Comparison of ENCODE assay signal across 12 mouse cellular contexts in the genomic region with DNA sequence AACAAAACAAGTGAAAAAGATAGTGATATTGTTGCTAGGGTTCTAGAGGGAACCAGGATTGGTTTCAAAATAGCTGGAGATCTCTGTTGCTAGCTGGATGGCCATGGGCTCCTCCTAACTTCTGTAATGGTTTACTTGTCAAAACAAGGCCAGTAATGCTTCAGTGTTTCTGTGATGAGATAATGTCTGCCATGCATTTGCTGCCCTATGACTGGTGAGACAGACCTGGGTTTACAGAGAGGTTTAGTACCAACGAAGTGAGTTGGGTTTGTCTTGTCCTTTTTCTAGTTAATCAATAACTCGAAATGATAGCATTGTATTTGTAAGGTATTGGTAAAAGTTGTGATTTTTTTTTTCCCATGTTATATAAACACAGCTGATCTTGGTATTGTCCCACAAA. TPM values are rescaled to one million over a fixed set of nuclear protein-coding genes. Genes with fewer than 3 reads are reported as not detected.
A peak's percentile ranks its signal among the peaks of the same experiment; 100 is the strongest.
DNase-seq lines count a peak whose midpoint lies in the region; ATAC-seq and TF ChIP-seq lines count a peak whose summit lies in the region.
"Had no signal": no experiment of that assay in that cellular context is flagged by ENCODE, and none has a peak within 500 bp of the region (broad histone marks: within the 10 kb centered on the region; RNA-seq: fewer than 3 reads in every experiment).

No protein-coding gene starts in this region.

- H3K27ac ChIP-seq in hindbrain, embryonic 14.5 days = no peak overlapping the region
- H3K27ac ChIP-seq in hindbrain, postnatal 0 days = no peak overlapping the region
- no peak overlapping the region for H3K27ac ChIP-seq in neural tube, embryonic 12.5 days
- no peak overlapping the region for H3K27ac ChIP-seq in forebrain, postnatal 0 days (ENCODE audit: low read depth, low read length)
- H3K27ac ChIP-seq in stomach, embryonic 15.5 days = 0 out of 2 replicates have a peak overlapping the region, but pooled peaks have one; percentile 9
- H3K27ac ChIP-seq: midbrain, embryonic 12.5 days had no signal

- no peak overlapping the region for H3K4me3 ChIP-seq in hindbrain, embryonic 14.5 days (replicated peaks; ENCODE audit: low read length)
- H3K4me3 ChIP-seq in hindbrain, postnatal 0 days (ENCODE audit: low read length) = no peak overlapping the region
- no peak overlapping the region for H3K4me3 ChIP-seq in neural tube, embryonic 12.5 days
- no peak overlapping the region for H3K4me3 ChIP-seq in forebrain, postnatal 0 days (ENCODE audit: low read depth, low read length)
- H3K4me3 ChIP-seq in stomach, embryonic 15.5 days (replicated peaks) = no peak overlapping the region
- H3K4me3 ChIP-seq: midbrain, embryonic 12.5 days had no signal

- H3K9me3 ChIP-seq in hindbrain, embryonic 14.5 days (ENCODE audit: control insufficient read depth, low read length) = no peaks in the 10 kb centered on the region
- H3K9me3 ChIP-seq in hindbrain, postnatal 0 days (ENCODE audit: low read length) = no peaks in the 10 kb centered on the region
- H3K9me3 ChIP-seq in neural tube, embryonic 12.5 days = no peaks in the 10 kb centered on the region
- H3K9me3 ChIP-seq in forebrain, postnatal 0 days (ENCODE audit: low read length) = no peaks in the 10 kb centered on the region
- no peaks in the 10 kb centered on the region for H3K9me3 ChIP-seq in stomach, embryonic 15.5 days
- H3K9me3 ChIP-seq: midbrain, embryonic 12.5 days had no signal

- H3K36me3 ChIP-seq in hindbrain, embryonic 14.5 days (replicated peaks; ENCODE audit: control insufficient read depth, insufficient read depth) = peaks cover 34% of the 10 kb centered on the region
- H3K36me3 ChIP-seq in hindbrain, postnatal 0 days (ENCODE audit: insufficient read depth, low read length) = peaks cover 15% of the 10 kb centered on the region; the same call in 1 of the 2 replicates
- H3K36me3 ChIP-seq in neural tube, embryonic 12.5 days = peaks cover 30% of the 10 kb centered on the region
- H3K36me3 ChIP-seq in forebrain, postnatal 0 days (ENCODE audit: insufficient read depth) = peaks cover 22% of the 10 kb centered on the region
- H3K36me3 ChIP-seq in stomach, embryonic 15.5 days = peaks cover 20% of the 10 kb centered on the region

- WGBS in hindbrain, embryonic 14.5 days = 70% methylated on average over 2 of the region's 2 CpGs
- 62% methylated on average over 2 of the region's 2 CpGs for WGBS in hindbrain, postnatal 0 days
- 45% methylated on average over 2 of the region's 2 CpGs for WGBS in neural tube, embryonic 12.5 days
- 65% methylated on average over 2 of the region's 2 CpGs for WGBS in forebrain, postnatal 0 days
- WGBS in stomach, embryonic 15.5 days = 47% methylated on average over 2 of the region's 2 CpGs

- TF ChIP-seq CTCF in hindbrain, postnatal 0 days (IDR thresholded peaks at IDR 0.05; ENCODE audit: low read depth) = no peak
- no peak for TF ChIP-seq CTCF in forebrain, postnatal 0 days (IDR thresholded peaks at IDR 0.05; ENCODE audit: low read depth)

- no peak for DNase-seq in hindbrain, embryonic 14.5 days (ENCODE audit: low spot score)
- no peak for DNase-seq in hindbrain, postnatal 0 days (ENCODE audit: low spot score)
- no peak for DNase-seq in neural tube, embryonic 10.5 days (ENCODE audit: extremely low spot score, low spot score)
- DNase-seq in forebrain, postnatal 0 days = no peak
- no peak for DNase-seq in cerebellum, adult 8-10 months
- no peak for DNase-seq in left cerebral cortex, postnatal 25 days (ENCODE audit: low spot score in 2 of 2)
- DNase-seq: adrenal gland, postnatal 10 days; lung, adult 2 months; thymus, postnatal 4 days had no signal

- H3K9ac ChIP-seq in hindbrain, embryonic 14.5 days = no peak overlapping the region
- no peak overlapping the region for H3K9ac ChIP-seq in hindbrain, postnatal 0 days (replicated peaks; ENCODE audit: low read length)
- H3K9ac ChIP-seq in neural tube, embryonic 12.5 days = no peak overlapping the region
- no peak overlapping the region for H3K9ac ChIP-seq in forebrain, postnatal 0 days
- H3K9ac ChIP-seq in stomach, embryonic 15.5 days = no peak overlapping the region
- H3K9ac ChIP-seq: midbrain, embryonic 12.5 days had no signal

- ATAC-seq in hindbrain, embryonic 14.5 days (ENCODE audit: low FRiP score) = no peak
- ATAC-seq in hindbrain, postnatal 0 days = no peak
- no peak for ATAC-seq in neural tube, embryonic 12.5 days (ENCODE audit: low FRiP score, low read depth)
- no peak for ATAC-seq in forebrain, postnatal 0 days
- ATAC-seq in stomach, embryonic 15.5 days (ENCODE audit: insufficient read depth, low FRiP score, low read depth) = no peak

- H3K27me3 ChIP-seq in hindbrain, embryonic 14.5 days (ENCODE audit: control insufficient read depth, insufficient read depth, low read length) = no peaks in the 10 kb centered on the region
- H3K27me3 ChIP-seq in hindbrain, postnatal 0 days (ENCODE audit: insufficient read depth, low read length) = no peaks in the 10 kb centered on the region
- no peaks in the 10 kb centered on the region for H3K27me3 ChIP-seq in neural tube, embryonic 12.5 days (replicated peaks)
- no peaks in the 10 kb centered on the region for H3K27me3 ChIP-seq in forebrain, postnatal 0 days (ENCODE audit: insufficient read depth, low read length)
- no peaks in the 10 kb centered on the region for H3K27me3 ChIP-seq in stomach, embryonic 15.5 days (replicated peaks)
- H3K27me3 ChIP-seq: midbrain, embryonic 12.5 days had no signal

- peaks cover 48% of the 10 kb centered on the region for H3K4me1 ChIP-seq in hindbrain, embryonic 14.5 days (replicated peaks; ENCODE audit: control insufficient read depth, insufficient read depth, low read length)
- H3K4me1 ChIP-seq in hindbrain, postnatal 0 days (ENCODE audit: insufficient read depth, low read length) = peaks cover 13% of the 10 kb centered on the region
- H3K4me1 ChIP-seq in neural tube, embryonic 12.5 days = peaks cover 37% of the 10 kb centered on the region
- peaks cover 24% of the 10 kb centered on the region for H3K4me1 ChIP-seq in forebrain, postnatal 0 days (ENCODE audit: insufficient read depth)
- H3K4me1 ChIP-seq in stomach, embryonic 15.5 days = peaks cover 16% of the 10 kb centered on the region

- H3K4me2 ChIP-seq in hindbrain, embryonic 14.5 days (replicated peaks) = peak overlapping the region; percentile 0; the same call in 1 of the 2 replicates
- H3K4me2 ChIP-seq in hindbrain, postnatal 0 days (ENCODE audit: low read depth, low read length) = no peak overlapping the region
- H3K4me2 ChIP-seq in neural tube, embryonic 12.5 days (replicated peaks) = peak overlapping the region; percentile 27; the same call in 1 of the 2 replicates
- 0 out of 2 replicates have a peak overlapping the region, but pooled peaks have one; percentile 4 for H3K4me2 ChIP-seq in forebrain, postnatal 0 days (ENCODE audit: low read depth)
- H3K4me2 ChIP-seq in stomach, embryonic 15.5 days = peak overlapping the region; percentile 8; the same call in 1 of the 2 replicates
- H3K4me2 ChIP-seq: midbrain, embryonic 12.5 days had no signal

- intact Hi-C loops in left cerebral cortex, postnatal 25 days (cut with DNase I) = loop anchor here (5.0 kb wide), 1 partner anchor 70 kb away; no protein-coding TSS in a partner anchor

RNA-seq across cellular contexts. Expression of gene Pum1, which starts 4.6 kb away (rescaled TPM):
- 88.9 and 91.1 TPM in 2 replicates for polyA plus RNA-seq in hindbrain, embryonic 14.5 days (2014; fragmentation: Nextera tagmentation; extraction: Ambion mirVana)
- total RNA-seq in hindbrain, postnatal 0 days (2014; rRNA removed) = 78.0 and 84.4 TPM in 2 replicates
- polyA plus RNA-seq in hindbrain, postnatal 0 days (2015; fragmentation: Nextera tagmentation; extraction: Ambion mirVana) = 61.9 and 64.9 TPM in 2 replicates
- 106 and 108 TPM in 2 replicates for polyA plus RNA-seq in neural tube, embryonic 12.5 days (2016; fragmentation: Nextera tagmentation; extraction: Ambion mirVana)
- total RNA-seq in forebrain, postnatal 0 days (2014; rRNA removed) = 76.9 and 84.6 TPM in 2 replicates
- polyA plus RNA-seq in forebrain, postnatal 0 days (2015; fragmentation: Nextera tagmentation; extraction: Ambion mirVana) = 59.8 and 85.6 TPM in 2 replicates
- polyA plus RNA-seq in stomach, embryonic 15.5 days (2015; fragmentation: Nextera tagmentation; extraction: Ambion mirVana) = 72.4 and 78.4 TPM in 2 replicates
- 100 to 1,000 TPM; 112 to 114 TPM for total RNA-seq in left cerebral cortex, postnatal 25 days (2021)
